Mouse (Mus musculus) forebrain, postnatal 0 days (tissue): Measurements from ENCODE around the gene Cmtm8. TPM values are rescaled to one million over a fixed set of nuclear protein-coding genes. Genes with fewer than 3 reads are reported as not detected.

ENCODE experiments used
- ATAC-seq: fragments of 200-750 bp; cut with Nextera tagmentation; 2 replicates; pipeline ENCODE4 v1.8.0; 2017; ENCODE audit warnings: mild to moderate bottlenecking, moderate library complexity
- DNase-seq: peaks from one replicate; pipeline ENCODE4 v3.0.0-alpha.2; 2015
- H3K27ac ChIP-seq: fragments of 300-500 bp; sonication (generic); 2 replicates; pipeline ENCODE4 v1.5.1; 2014; ENCODE audit warnings: low read depth, mild to moderate bottlenecking, antibody characterized with exemption, low read length, moderate library complexity, mixed read lengths
- H3K27me3 ChIP-seq: fragments of 300-500 bp; sonication (generic); 2 replicates; pipeline ENCODE4 v1.6.1; 2014; ENCODE audit warnings: mild to moderate bottlenecking, low read length, mixed read lengths; ENCODE audit not compliant: insufficient read depth
- H3K36me3 ChIP-seq: fragments of 300-500 bp; sonication (generic); 2 replicates; pipeline ENCODE4 v1.6.1; 2014; ENCODE audit warnings: mild to moderate bottlenecking, moderate library complexity; ENCODE audit not compliant: insufficient read depth
- H3K4me1 ChIP-seq: fragments of 300-500 bp; sonication (generic); 2 replicates; pipeline ENCODE4 v1.6.1; 2014; ENCODE audit warnings: antibody characterized with exemption; ENCODE audit not compliant: insufficient read depth
- H3K4me2 ChIP-seq: fragments of 300-500 bp; sonication (generic); 2 replicates; pipeline ENCODE4 v1.6.1; 2014; ENCODE audit warnings: low read depth, mild to moderate bottlenecking, moderate library complexity
- H3K4me3 ChIP-seq: fragments of 300-500 bp; sonication (generic); 2 replicates; pipeline ENCODE4 v1.5.1; 2014; ENCODE audit warnings: low read depth, low read length, mixed read lengths
- H3K9ac ChIP-seq: fragments of 300-500 bp; sonication (generic); 2 replicates; pipeline ENCODE4 v1.6.1; 2014; ENCODE audit warnings: mild to moderate bottlenecking
- H3K9me3 ChIP-seq: fragments of 300-500 bp; sonication (generic); 2 replicates; pipeline ENCODE4 v1.6.1; 2016; ENCODE audit warnings: low read length
- CTCF ChIP-seq: sonication (generic); IDR thresholded peaks from 2 replicates; pipeline ENCODE4 v1.5.1; 2016; ENCODE audit warnings: antibody characterized with exemption, control low read depth, low read depth
- WGBS: fragments of 180-500 bp; shearing (Covaris S2); extraction: QIAGEN DNeasy Blood & Tissue Kit; methylation state at CpG from one replicate; pipeline ENCODE4 v1.1.7; 2014; 5-methylcytosine and 5-hydroxymethylcytosine counted together
- polyA plus RNA-seq: library from polyadenylated mRNA; unstranded; fragments of >200 nt; fragmentation: Nextera tagmentation; extraction: Ambion mirVana; gene quantifications from 2 replicates; pipeline ENCODE4 v1.2.1, GENCODE M21; 2015
- total RNA-seq: library from RNA; depleted of rRNA; stranded (reverse); fragments of >200 nt; gene quantifications from 2 replicates; pipeline ENCODE4 v1.2.3, GENCODE M21; 2014; rRNA removed

Cmtm8 gene
- total and polyA plus RNA-seq, 2 experiments from 2014 or later, result 2.1 to 6.2 TPM

DNA sequence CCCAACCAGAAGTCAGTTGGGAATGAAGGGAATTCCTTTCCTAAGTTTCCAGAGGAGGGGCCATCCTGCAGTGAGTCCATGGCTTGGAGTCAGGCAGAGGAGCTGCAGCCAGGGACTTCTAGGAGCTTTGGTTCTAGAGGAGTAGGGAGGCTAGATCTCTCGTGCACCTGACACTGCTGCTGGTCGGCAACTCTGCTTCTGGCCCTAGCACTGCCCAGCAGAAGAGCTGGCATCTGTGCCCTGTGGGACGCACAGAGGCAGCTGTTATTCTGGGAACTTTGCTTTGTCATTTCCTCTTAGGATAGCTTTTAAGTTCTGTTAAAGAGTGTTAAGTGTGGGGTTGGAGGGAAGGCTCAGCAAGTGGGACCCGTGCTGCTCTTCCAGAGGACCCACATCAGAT lies 98.3 kb downstream of the Cmtm8 start:
- H3K4me1 ChIP-seq, result no peaks in the 10 kb centered on the region
- H3K36me3 ChIP-seq, result peaks cover 14% of the 10 kb centered on the region
- H3K27ac ChIP-seq, result no peak overlapping the region
- H3K9me3 ChIP-seq, result no peaks in the 10 kb centered on the region
- WGBS, result 91% methylated on average over 4 of the region's 4 CpGs
- ATAC-seq (no peak), DNase-seq (no peak)
- no peak overlapping the region for H3K9ac ChIP-seq
- H3K4me3 ChIP-seq, result no peak overlapping the region
- H3K27me3 ChIP-seq, result no peaks in the 10 kb centered on the region
- no peak for TF ChIP-seq CTCF
- H3K4me2 ChIP-seq, result no peak overlapping the region

DNA sequence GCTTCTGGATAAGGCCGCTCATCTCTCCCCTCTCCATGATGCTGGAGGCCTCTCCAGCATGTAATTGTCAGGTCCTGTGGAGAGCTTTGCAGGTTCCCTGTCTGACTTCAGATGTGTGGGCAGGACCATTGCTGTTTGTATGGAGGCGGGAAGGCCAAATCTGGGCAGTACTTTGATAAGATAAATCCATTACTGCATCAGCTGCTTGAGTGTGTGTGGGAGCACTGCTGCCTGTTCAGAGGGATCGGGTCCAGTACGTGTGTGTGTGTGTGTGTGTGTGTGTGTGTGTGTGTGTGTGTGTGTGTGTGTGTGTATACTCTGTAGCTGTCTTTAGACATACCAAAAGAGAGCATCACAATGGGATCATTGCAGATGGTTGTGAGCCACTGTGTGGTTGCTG lies 98.8 kb downstream of the Cmtm8 start:
- Histone ChIP-seq H3K4me2 (no peak overlapping the region), H3K27ac (no peak overlapping the region), H3K36me3 (peaks cover 12% of the 10 kb centered on the region), H3K4me1 (no peaks in the 10 kb centered on the region), H3K27me3 (no peaks in the 10 kb centered on the region), H3K9ac (no peak overlapping the region), H3K4me3 (no peak overlapping the region), H3K9me3 (no peaks in the 10 kb centered on the region)
- TF ChIP-seq CTCF, result no peak
- DNase-seq (no peak), ATAC-seq (no peak)
- 77% methylated on average over 4 of the region's 4 CpGs for WGBS

DNA sequence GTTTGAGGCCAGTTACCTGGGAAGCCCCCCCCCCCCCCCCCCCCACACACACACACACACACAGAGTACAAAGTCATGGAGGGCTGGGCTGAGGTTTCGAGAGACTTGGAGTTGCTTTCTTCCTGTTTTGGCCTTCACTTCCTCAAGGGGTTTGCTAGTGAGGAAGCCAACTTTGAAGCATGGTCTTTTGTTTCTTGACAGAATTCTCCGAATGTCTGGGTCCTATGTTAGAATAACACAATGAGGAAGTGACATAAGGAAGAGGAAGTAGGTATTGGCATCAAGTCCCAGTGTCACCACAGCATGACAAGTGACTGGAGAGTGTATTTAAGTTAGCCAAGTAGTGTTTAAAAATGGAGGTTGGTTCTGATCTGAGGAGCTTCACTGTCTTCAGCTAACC lies 101.2 kb downstream of the Cmtm8 start:
- 83% methylated on average over 2 of the region's 2 CpGs for WGBS
- no peak overlapping the region for H3K9ac ChIP-seq
- no peak overlapping the region for H3K4me2 ChIP-seq
- H3K27me3 ChIP-seq, result no peaks in the 10 kb centered on the region
- H3K4me3 ChIP-seq, result no peak overlapping the region
- DNase-seq, result no peak
- peaks cover 9% of the 10 kb centered on the region for H3K36me3 ChIP-seq
- TF ChIP-seq CTCF, result no peak
- ATAC-seq, result no peak
- no peak overlapping the region for H3K27ac ChIP-seq
- no peaks in the 10 kb centered on the region for H3K4me1 ChIP-seq
- H3K9me3 ChIP-seq, result no peaks in the 10 kb centered on the region

DNA sequence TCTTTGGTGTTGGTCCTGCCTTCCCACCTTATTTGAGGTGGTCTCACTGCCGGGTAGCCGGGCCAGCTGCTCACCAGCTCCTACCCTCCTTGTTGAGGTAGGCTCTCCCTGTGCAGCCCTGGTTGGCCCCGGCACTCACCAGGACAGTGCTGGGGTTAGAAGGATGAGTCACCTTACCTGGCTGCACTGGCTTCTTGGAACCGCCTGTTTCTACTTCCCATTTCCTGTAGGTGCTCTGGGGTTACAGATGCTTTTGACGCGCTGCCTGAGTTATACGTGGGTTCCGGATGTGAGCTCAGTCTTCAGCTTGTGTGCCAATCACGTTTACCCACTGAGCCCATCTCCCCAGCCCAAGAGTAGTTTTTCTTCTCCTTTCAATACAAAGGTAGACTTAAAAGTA lies 103.6 kb downstream of the Cmtm8 start:
- Histone ChIP-seq H3K27ac (no peak overlapping the region), H3K4me3 (no peak overlapping the region), H3K9me3 (no peaks in the 10 kb centered on the region), H3K36me3 (no peaks in the 10 kb centered on the region), H3K4me1 (no peaks in the 10 kb centered on the region), H3K9ac (no peak overlapping the region), H3K4me2 (no peak overlapping the region), H3K27me3 (no peaks in the 10 kb centered on the region)
- WGBS, result 93% methylated on average over 9 of the region's 9 CpGs
- no peak for ATAC-seq
- no peak for DNase-seq
- no peak for TF ChIP-seq CTCF

Other genes starting within 250 kb of the Cmtm8 start
- gene Cnot10, start 204.0 kb downstream of the Cmtm8 start, total RNA-seq, result 45.2 and 50.6 TPM in 2 replicates
- 44.4 and 47.1 TPM in 2 replicates for gene Cnot10, start 204.0 kb downstream of the Cmtm8 start, polyA plus RNA-seq
- 136 and 152 TPM in 2 replicates for gene Dync1li1, start 155.4 kb downstream of the Cmtm8 start, total RNA-seq
- gene Dync1li1, start 155.4 kb downstream of the Cmtm8 start, polyA plus RNA-seq, result 127 and 145 TPM in 2 replicates
- gene Cmtm6, start 113.0 kb downstream of the Cmtm8 start, total RNA-seq, result 16.3 and 17.1 TPM in 2 replicates
- gene Cmtm6, start 113.0 kb downstream of the Cmtm8 start, polyA plus RNA-seq, result 19.5 and 22.7 TPM in 2 replicates
- gene Cmtm7, start 62.3 kb downstream of the Cmtm8 start, total RNA-seq, result 4.9 and 6.0 TPM in 2 replicates
- gene Cmtm7, start 62.3 kb downstream of the Cmtm8 start, polyA plus RNA-seq, result 9.5 and 11.6 TPM in 2 replicates
- 73.8 and 86.0 TPM in 2 replicates for gene Gpd1l, start 89.8 kb upstream of the Cmtm8 start, total RNA-seq
- gene Gpd1l, start 89.8 kb upstream of the Cmtm8 start, polyA plus RNA-seq, result 45.1 and 47.0 TPM in 2 replicates
- 19.2 and 22.4 TPM in 2 replicates for gene Osbpl10, start 134.4 kb upstream of the Cmtm8 start, total RNA-seq
- 2.8 and 3.0 TPM in 2 replicates for gene Osbpl10, start 134.4 kb upstream of the Cmtm8 start, polyA plus RNA-seq
- 15.0 and 44.3 TPM in 2 replicates for gene Rps27rt, start 138.6 kb upstream of the Cmtm8 start, total RNA-seq
- 292 and 386 TPM in 2 replicates for gene Rps27rt, start 138.6 kb upstream of the Cmtm8 start, polyA plus RNA-seq